Mouse (Mus musculus) forebrain, embryonic 10.5 days (tissue): ENCODE data around the gene Il18bp. TPM values are rescaled to one million over a fixed set of nuclear protein-coding genes. Genes with fewer than 3 reads are reported as not detected.
A peak's percentile ranks its signal among the peaks of the same experiment; 100 is the strongest.

Experiments used
- DNase-seq: peaks from one replicate; pipeline ENCODE4 v3.0.0-alpha.2; 2017; ENCODE audit warnings: low spot score; ENCODE audit errors: extremely low spot score
- H3K27ac ChIP-seq: fragments of 300-500 bp; sonication (generic); 2 replicates; pipeline ENCODE4 v1.5.1; 2016; ENCODE audit warnings: mild to moderate bottlenecking
- H3K27me3 ChIP-seq: fragments of 300-500 bp; sonication (generic); 2 replicates; pipeline ENCODE4 v1.6.1; 2016; ENCODE audit warnings: mild to moderate bottlenecking; ENCODE audit not compliant: poor library complexity, severe bottlenecking
- H3K36me3 ChIP-seq: fragments of 300-500 bp; sonication (generic); replicated peaks from 2 replicates; pipeline ENCODE4 v1.6.1; 2016; ENCODE audit warnings: mild to moderate bottlenecking, moderate library complexity
- H3K4me1 ChIP-seq: fragments of 300-500 bp; sonication (generic); 2 replicates; pipeline ENCODE4 v1.6.1; 2016
- H3K4me3 ChIP-seq: fragments of 300-500 bp; sonication (generic); 2 replicates; pipeline ENCODE4 v1.5.1; 2016; ENCODE audit warnings: mild to moderate bottlenecking, moderate library complexity
- H3K9me3 ChIP-seq: fragments of 300-500 bp; sonication (generic); 2 replicates; pipeline ENCODE4 v1.6.1; 2016; ENCODE audit warnings: mild to moderate bottlenecking, moderate library complexity
- WGBS: fragments of 180-500 bp; shearing (Covaris S2); methylation state at CpG from one replicate; pipeline ENCODE4 v1.1.7; 2016; 5-methylcytosine and 5-hydroxymethylcytosine counted together
- polyA plus RNA-seq: library from polyadenylated mRNA; unstranded; fragments of >200 nt; fragmentation: Nextera tagmentation; extraction: Ambion mirVana; gene quantifications from 2 replicates; pipeline ENCODE4 v1.2.1, GENCODE M21; 2016

The Il18bp gene
- polyA plus RNA-seq, 1 experiment from 2014 or later, result 3.9 TPM

GRCm38 (mm10) chr7:101999461-102000151 is 18.9 kb downstream of the Il18bp start:
- Histone ChIP-seq H3K36me3 (peaks cover 100% of the 10 kb centered on the region), H3K4me3 (no peak overlapping the region), H3K9me3 (no peaks in the 10 kb centered on the region), H3K4me1 (no peaks in the 10 kb centered on the region), H3K27ac (no peak overlapping the region), H3K27me3 (no peaks in the 10 kb centered on the region)
- WGBS, result 95% methylated on average over 15 of the region's 15 CpGs
- no peak for DNase-seq

GRCm38 (mm10) chr7:101998194-101998927 is 20.1 kb downstream of the Il18bp start:
- DNase-seq, result peak; percentile 65
- Histone ChIP-seq H3K9me3 (no peaks in the 10 kb centered on the region), H3K4me3 (no peak overlapping the region), H3K27ac (0 out of 2 replicates have a peak overlapping the region, but pooled peaks have one; percentile 21), H3K27me3 (no peaks in the 10 kb centered on the region), H3K4me1 (no peaks in the 10 kb centered on the region), H3K36me3 (peaks cover 100% of the 10 kb centered on the region)
- WGBS, result 79% methylated on average over 14 of the region's 14 CpGs

- H3K27ac ChIP-seq, result no peak overlapping the region
- no peaks in the 10 kb centered on the region for H3K9me3 ChIP-seq
- 92% methylated on average over 3 of the region's 3 CpGs for WGBS
- peaks cover 100% of the 10 kb centered on the region for H3K36me3 ChIP-seq
- H3K4me1 ChIP-seq, result no peaks in the 10 kb centered on the region
- DNase-seq, result no peak
- H3K27me3 ChIP-seq, result no peaks in the 10 kb centered on the region
- no peak overlapping the region for H3K4me3 ChIP-seq
These were observed 24.2 kb downstream of the Il18bp start for GRCm38 (mm10) chr7:101994241-101994640.

- H3K36me3 ChIP-seq, result peaks cover 88% of the 10 kb centered on the region
- no peaks in the 10 kb centered on the region for H3K27me3 ChIP-seq
- WGBS, result 93% methylated on average over 3 of the region's 3 CpGs
- no peak for DNase-seq
- H3K27ac ChIP-seq, result no peak overlapping the region
- no peak overlapping the region for H3K4me3 ChIP-seq
- no peaks in the 10 kb centered on the region for H3K9me3 ChIP-seq
- no peaks in the 10 kb centered on the region for H3K4me1 ChIP-seq
These were observed 33.4 kb downstream of the Il18bp start for GRCm38 (mm10) chr7:101985081-101985480.

GRCm38 (mm10) chr7:101982735-101983134 is 35.8 kb downstream of the Il18bp start:
- Histone ChIP-seq H3K36me3 (peaks cover 74% of the 10 kb centered on the region), H3K27me3 (no peaks in the 10 kb centered on the region), H3K27ac (no peak overlapping the region), H3K9me3 (no peaks in the 10 kb centered on the region), H3K4me1 (no peaks in the 10 kb centered on the region), H3K4me3 (no peak overlapping the region)
- DNase-seq, result no peak
- 93% methylated on average over 1 of the region's 1 CpGs for WGBS

GRCm38 (mm10) chr7:101974505-101974904 is 44.0 kb downstream of the Il18bp start:
- Histone ChIP-seq H3K27me3 (no peaks in the 10 kb centered on the region), H3K27ac (peak overlapping the region; percentile 60; the same call in 1 of the 2 replicates), H3K4me1 (peaks cover 49% of the 10 kb centered on the region), H3K9me3 (no peaks in the 10 kb centered on the region), H3K4me3 (no peak overlapping the region), H3K36me3 (peaks cover 52% of the 10 kb centered on the region)
- no peak for DNase-seq
- WGBS, result 63% methylated on average over 2 of the region's 2 CpGs

GRCm38 (mm10) chr7:101973730-101974129 is 44.8 kb downstream of the Il18bp start:
- peaks cover 56% of the 10 kb centered on the region for H3K4me1 ChIP-seq
- DNase-seq, result no peak

GRCm38 (mm10) chr7:101971721-101972120 is 46.8 kb downstream of the Il18bp start:
- no peaks in the 10 kb centered on the region for H3K9me3 ChIP-seq
- no peaks in the 10 kb centered on the region for H3K27me3 ChIP-seq
- peaks cover 38% of the 10 kb centered on the region for H3K36me3 ChIP-seq
- 63% methylated on average over 2 of the region's 2 CpGs for WGBS
- peaks cover 64% of the 10 kb centered on the region for H3K4me1 ChIP-seq
- DNase-seq, result no peak
- peak overlapping the region; percentile 99 for H3K27ac ChIP-seq
- peak overlapping the region; percentile 79 for H3K4me3 ChIP-seq

More at GRCm38 (mm10) chr7:101973730-101974129, 44.8 kb downstream of the Il18bp start:
- no peaks in the 10 kb centered on the region for H3K9me3 ChIP-seq
- H3K36me3 ChIP-seq, result peaks cover 48% of the 10 kb centered on the region
- no peak overlapping the region for H3K4me3 ChIP-seq
- WGBS, result 63% methylated on average over 3 of the region's 3 CpGs
- H3K27ac ChIP-seq, result peak overlapping the region; percentile 44; the same call in 1 of the 2 replicates
- H3K27me3 ChIP-seq, result no peaks in the 10 kb centered on the region

- H3K27ac ChIP-seq, result peak overlapping the region; percentile 99
- no peaks in the 10 kb centered on the region for H3K27me3 ChIP-seq
- WGBS, result 7% methylated on average over 19 of the region's 19 CpGs
- H3K4me3 ChIP-seq, result peak overlapping the region; percentile 79
- DNase-seq, result peak; percentile 79
- no peaks in the 10 kb centered on the region for H3K9me3 ChIP-seq
- H3K4me1 ChIP-seq, result peaks cover 64% of the 10 kb centered on the region
- peaks cover 30% of the 10 kb centered on the region for H3K36me3 ChIP-seq
These were observed 47.5 kb downstream of the Il18bp start for GRCm38 (mm10) chr7:101970821-101971461.

GRCm38 (mm10) chr7:101970429-101970775 is 48.1 kb downstream of the Il18bp start:
- H3K27me3 ChIP-seq, result no peaks in the 10 kb centered on the region
- peak overlapping the region; percentile 99 for H3K27ac ChIP-seq
- H3K36me3 ChIP-seq, result peaks cover 26% of the 10 kb centered on the region
- 0% methylated on average over 17 of the region's 17 CpGs for WGBS
- DNase-seq, result peak; percentile 83
- H3K9me3 ChIP-seq, result no peaks in the 10 kb centered on the region
- H3K4me3 ChIP-seq, result peak overlapping the region; percentile 79
- H3K4me1 ChIP-seq, result peaks cover 64% of the 10 kb centered on the region

GRCm38 (mm10) chr7:101969694-101970428 is 48.6 kb downstream of the Il18bp start:
- no peaks in the 10 kb centered on the region for H3K9me3 ChIP-seq
- peak overlapping the region; percentile 79 for H3K4me3 ChIP-seq
- H3K4me1 ChIP-seq, result peaks cover 64% of the 10 kb centered on the region
- no peaks in the 10 kb centered on the region for H3K27me3 ChIP-seq
- under 1% methylated on average over 53 of the region's 53 CpGs for WGBS
- H3K27ac ChIP-seq, result peak overlapping the region; percentile 99
- peaks cover 20% of the 10 kb centered on the region for H3K36me3 ChIP-seq
- peak; percentile 86 for DNase-seq

- Histone ChIP-seq H3K4me3 (peak overlapping the region; percentile 79; the same call in 1 of the 2 replicates), H3K36me3 (peaks cover 11% of the 10 kb centered on the region), H3K27me3 (no peaks in the 10 kb centered on the region), H3K9me3 (no peaks in the 10 kb centered on the region), H3K27ac (peak overlapping the region; percentile 99), H3K4me1 (peaks cover 54% of the 10 kb centered on the region)
- no peak for DNase-seq
- WGBS, result 70% methylated on average over 2 of the region's 2 CpGs
These were observed 49.7 kb downstream of the Il18bp start for GRCm38 (mm10) chr7:101968751-101969150.
